Mouse (Mus musculus) retina, postnatal 7 days (tissue): ENCODE results near the gene Mfap3l.
"Not testable (repeated sequence)": the region's sequence is repeated elsewhere in the genome, so short reads cannot be mapped to it uniquely, and the experiment has no call there.

Experiments used
- DNase-seq: peaks from one replicate; pipeline ENCODE4 v3.0.0-alpha.2; 2012; ENCODE audit warnings: low read depth, low spot score

The Mfap3l gene

DNA sequence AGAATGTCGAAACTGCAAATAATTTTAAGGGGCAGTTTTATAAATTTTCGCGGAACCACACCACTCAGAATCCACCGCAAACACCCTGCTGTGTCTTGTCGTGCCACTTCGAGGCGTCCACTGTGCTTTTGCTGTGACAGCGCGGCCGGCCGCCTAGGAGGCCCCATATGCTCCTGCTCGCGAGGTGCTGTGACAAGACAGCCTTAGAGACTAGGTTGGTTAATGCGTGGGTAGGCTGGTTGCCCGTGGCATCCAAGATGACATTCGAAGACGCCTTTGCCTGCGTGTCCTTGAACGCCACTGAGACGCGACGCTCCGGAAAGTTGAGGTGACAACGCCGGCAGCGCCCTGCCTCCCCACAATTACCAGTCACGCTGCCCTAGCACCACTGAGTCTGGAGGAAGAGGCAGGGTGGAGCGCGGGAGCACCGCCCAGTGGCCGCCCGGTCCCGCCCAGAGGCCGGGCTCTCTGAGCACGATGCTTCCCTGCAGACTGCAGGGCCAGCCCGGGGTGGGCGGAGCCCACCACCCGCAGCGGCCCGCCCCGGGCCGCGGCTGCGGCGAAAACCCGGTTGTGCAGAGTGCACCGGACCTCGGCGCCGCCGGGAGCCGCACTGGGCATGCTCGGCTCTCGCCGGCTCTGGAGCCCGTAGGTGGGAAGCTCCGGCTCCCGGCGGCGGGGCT is at the start of gene Mfap3l:
Mfap3l (plus strand) TSS at position 578 of the 683 bp plus-strand sequence.
- peak; percentile 86 for DNase-seq

DNA sequence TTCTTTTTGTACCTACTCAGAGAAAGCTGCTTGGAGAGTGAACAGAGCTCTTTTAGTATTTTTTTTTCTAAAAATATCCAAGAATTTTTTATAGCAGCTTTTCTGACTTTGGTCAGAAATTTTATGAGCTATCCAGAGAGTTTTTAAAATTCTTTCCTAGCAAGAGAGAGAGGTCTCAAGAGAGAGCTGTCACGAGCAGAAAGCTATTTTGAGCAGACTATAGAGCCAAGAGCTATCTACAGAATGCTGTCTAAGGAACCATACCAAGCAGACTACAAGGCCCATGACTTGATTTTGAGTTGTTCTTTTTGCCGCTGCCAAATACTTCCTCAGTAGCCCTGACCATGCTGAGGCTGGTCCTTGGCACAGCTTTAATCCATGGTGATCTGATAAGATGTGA is 49.3 kb upstream of the Mfap3l start:
- no peak for DNase-seq

DNA sequence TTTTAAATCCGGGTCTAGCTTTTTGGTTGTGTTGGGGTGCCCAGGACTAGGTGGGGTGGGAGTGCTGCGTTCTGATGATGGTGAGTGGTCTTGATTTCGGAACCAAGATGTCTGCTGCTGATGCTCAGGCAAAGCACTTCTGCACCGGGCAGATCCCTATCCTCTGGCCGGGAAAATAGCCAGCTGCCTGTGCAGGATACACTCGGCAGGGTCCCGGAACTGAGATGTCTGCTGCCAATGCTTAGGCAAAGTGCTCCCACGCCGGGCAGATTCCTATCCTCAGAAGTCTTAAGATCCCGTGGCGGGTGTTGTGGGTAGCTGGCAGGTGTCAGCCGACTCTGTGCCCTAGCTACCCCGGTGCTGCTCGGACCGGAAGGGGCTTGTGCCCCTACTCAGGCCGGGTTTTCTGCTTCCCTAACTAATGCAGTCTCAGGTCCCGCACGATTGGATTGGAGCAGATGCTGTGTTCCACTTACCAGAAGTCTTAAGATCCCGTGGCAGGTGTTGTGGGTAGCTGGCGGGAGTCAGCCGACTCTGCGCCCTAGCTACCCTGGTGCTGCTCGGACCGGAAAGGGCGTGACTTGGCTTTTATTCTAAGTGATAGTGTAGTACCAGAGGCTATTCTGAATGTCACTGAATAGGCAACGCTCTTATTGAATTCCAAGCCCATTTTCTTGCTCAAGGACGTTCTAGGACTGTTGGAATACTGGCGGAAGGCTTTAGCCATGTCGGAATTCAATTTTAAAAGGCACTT is 41.1 kb upstream of the Mfap3l start:
- DNase-seq = not testable (repeated sequence)

DNA sequence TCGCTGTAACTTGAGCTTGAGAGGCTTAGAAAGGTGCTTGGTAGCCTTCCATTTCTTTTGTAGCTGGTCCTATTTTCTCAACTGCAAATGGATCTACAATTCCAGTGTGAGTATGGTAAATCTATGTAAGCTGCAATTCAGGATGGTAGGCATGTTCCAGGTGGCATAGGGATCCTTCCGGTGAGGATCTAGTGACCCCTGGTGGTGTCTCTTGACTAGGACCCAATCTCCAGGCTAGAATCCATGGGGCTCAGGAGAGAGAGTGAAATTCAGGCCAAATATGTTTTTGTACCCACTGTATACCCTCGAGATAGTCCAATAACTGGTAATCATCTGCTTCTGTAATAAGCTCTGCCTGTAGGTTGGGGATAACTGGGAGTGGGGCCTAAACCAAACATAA is 37.9 kb upstream of the Mfap3l start:
- no peak for DNase-seq

DNA sequence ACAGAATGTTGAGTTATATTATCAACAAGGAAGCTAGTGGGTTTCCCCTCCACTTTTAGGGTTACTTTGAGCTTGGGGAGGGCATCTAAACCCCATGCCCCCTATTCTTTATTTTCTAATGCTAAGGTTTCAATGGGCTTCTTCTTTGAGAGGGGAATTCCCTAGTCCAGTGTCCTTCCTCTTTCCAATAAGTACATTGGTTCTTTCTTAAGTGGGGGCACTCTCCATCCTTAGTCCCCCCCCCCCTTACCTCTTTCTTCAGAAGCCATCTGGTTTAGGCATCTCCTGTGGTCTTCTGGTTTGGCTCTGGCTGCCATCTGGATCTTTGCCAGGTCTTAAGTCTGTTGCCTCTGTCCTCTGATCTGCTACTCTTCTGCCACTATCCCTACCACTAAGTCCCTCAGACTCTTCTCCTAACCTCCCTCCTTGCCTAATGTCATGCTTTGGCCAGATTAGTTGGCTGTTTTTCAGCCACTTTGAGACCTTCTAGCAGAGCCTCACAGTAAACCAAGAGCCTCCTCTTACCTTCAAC is 21.0 kb upstream of the Mfap3l start:
- no peak for DNase-seq

DNA sequence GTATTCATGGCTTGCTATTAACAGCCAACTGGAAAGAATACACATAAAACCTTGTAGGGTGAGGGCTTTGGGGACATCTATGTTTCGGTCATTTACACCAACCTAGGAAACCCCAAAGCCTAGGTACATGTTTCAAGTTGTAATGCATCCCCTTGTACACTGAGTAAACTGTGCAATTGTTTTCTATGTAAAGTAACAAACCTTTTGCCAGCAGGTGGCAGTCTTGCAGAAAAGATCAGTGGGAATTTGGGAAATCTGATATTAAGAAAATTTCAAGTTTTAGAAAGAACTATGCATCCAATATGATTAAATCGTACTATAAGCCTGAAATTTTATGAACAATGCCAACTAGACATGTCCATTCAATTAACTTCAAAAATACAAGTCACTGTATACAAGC is 15.7 kb upstream of the Mfap3l start:
- DNase-seq = peak; percentile 40

DNA sequence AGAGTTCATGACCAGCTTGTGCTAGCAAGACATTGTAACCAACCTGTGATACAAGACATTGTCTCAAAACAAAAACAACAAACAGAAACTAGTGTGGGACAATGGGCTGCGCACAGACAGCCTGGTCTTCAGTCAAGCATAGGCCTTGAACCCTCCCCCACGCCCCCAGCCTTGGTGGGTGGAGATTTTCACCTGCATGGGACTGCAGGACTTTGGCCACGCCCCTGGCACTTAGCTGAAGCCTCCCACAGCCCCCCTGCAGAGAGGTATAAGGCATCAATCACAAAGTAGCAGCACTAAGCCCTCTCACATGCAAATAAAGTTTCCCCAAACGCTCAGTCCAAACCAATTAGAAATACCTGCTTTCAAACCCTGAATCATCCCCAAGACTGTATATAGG is 11.1 kb upstream of the Mfap3l start:
- DNase-seq = no peak

DNA sequence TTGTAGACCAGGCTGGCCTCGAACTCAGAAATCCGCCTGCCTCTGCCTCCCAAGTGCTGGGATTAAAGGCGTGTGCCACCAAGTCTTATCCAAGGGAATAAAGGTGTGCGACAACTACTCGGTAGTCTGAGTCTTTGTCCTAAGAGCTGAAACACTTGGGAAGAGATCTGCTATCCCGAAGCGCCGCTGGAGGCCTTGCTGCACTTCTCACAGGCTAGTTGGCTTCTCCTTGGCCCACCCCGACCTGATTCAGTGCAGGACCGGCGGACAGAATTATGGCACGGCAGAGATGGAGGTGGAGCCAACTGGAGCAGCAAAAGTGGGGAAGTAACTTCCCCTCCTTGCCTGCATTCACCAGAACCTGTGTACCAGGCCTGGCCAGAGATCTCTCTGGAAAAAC is 10.6 kb upstream of the Mfap3l start:
- no peak for DNase-seq

DNA sequence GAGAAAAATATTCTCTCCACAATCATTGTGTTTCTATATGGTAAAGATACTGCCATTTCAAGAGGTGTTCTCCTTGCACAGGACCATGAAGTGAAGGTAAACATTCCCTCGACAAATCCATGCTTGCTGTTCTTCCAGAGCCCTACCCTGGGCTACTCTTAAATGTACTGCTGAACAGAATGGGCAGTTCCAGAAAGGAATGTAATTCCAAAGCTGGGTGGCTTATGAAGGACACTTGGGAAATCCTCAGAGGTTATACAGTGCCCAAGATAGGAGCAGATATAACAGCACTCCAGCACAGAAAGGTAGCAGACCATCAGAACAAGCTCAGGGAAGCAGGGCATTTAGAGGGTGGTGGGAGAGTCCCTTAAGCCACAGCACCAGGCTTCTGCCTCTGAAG is 9.2 kb upstream of the Mfap3l start:
- no peak for DNase-seq

DNA sequence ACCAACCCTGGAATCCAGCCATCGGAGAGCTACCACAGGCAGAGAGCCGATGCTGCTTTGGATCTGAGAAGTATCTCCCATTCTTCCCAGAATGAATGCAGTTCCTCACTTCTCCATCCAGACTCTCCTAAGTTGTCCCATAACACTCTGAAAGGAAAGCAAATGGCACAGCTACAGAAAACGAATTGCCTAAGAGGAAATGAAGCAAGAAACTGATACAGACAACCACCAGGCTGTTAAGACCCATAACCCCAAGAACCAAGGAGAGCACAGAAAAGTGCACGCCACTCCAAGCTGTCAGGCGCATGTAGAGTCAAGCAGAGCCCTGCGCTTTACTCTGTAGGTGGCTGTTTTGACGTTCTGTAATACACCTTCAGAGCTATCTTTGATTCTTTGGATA is 7.9 kb upstream of the Mfap3l start:
- no peak for DNase-seq

DNA sequence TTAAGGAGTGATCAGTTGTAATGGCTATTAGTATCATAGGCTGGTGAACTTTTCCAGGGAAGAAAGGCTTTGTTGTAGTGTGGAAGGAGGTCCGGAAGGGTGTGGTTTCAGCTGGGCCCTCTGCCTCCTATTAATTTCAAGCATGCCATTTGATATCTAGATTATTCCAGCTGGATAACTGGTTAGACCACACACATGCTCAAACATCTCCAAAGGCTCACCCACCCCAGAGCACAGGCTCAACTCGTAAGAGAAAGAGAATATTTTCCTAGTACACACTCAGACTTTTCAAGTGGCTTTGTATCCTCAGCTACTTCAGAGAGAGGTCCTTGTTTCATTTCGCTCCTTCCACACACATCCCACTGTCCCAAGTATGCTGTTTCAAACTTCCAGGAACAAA is 4.7 kb upstream of the Mfap3l start:
- DNase-seq = no peak

DNA sequence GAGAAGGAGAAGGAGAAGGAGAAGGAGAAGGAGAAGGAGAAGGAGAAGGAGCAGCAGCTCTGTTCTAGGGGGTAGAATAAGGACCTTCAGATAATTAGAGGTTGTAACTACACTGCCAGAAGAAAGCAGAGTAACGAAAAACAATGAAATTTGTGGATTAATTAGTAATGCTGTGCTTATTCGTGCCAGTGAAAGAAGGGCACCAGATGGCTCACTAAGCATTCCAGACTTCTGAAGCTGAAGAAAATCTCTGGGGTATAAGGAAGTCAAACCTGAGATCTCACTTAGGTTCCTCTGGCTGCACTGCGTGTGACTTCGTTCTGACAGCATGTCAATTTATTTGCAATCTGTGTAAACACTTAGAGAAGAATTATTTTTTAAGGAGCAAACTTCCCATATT is 3.6 kb upstream of the Mfap3l start:
- DNase-seq = no peak

DNA sequence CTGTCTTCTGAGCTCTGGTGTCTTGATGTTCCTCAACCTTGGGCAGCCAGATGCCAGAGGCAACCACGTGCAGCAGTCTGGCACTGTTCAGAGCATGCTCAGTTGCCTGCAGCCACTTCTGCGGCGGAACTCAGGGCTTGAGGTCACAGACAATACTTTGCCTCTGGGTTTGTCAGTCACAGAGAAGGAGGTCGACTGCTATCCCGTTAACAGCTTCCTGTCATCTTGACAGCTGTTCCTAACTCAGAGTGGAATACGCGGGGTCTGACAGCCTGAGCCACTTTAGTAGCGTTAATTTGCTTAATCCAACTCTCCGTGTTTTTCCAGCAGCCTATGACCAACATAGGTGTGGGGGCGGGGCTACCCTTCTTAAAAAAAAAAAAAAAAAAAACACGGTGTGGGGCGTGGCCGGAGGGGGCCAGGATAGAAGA is 1.1 kb upstream of the Mfap3l start:
- DNase-seq = peak; percentile 76

DNA sequence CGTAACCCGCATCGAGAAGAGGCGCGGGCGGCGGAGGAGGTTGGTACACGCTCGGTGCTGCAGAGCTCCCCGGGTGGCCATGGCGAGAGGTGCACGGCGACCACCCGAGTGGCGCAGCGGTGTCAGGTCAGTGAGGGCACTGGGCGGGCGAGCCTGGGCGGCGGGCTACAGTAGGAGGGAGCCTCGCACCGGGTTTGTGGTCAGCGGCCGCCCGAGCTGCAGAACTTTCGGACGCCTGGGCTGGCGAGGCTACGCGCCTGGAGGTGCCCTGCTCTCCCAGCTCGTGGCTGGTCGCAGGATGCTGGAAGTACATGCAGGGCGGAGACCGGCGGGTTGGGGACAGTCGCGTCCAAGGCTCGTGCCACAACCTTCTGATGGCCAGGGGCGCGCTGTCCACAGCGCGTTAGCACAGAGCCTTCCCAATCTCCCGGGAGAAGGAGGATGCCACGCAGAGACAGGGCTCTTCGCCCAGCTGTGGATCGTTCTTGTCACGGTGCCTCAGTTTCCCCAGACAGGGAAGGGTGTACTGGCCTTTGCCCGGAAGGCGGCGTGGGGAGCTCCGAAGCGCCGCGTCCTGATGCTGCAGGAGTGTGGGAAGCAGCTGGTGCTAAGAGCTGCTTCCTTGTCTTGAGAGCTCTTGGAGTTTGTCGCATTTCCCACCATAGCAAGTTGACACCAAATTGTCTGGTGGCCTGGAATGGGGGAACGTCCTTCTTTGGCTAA is 467 bp downstream of the Mfap3l start:
- peak; percentile 11 for DNase-seq

DNA sequence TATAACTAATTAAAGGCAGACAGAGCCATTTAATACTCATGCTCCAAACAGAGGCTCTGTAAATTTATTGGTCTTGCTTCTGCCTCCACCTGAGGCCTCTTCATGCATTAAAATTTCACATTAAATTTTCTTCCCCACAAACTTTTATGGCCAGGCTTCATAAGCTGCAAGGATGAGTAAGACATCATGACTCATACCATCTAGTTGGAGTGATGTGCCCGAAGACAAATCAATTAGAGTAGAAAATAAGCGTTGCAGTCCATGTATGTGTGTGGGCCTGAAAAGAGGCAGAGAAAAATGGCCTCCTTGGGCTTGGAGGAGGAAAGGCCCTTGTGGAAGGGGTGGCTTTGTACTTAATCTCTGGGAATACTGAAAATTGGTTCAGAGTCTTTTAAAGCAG is 2.3 kb downstream of the Mfap3l start:
- DNase-seq = no peak

DNA sequence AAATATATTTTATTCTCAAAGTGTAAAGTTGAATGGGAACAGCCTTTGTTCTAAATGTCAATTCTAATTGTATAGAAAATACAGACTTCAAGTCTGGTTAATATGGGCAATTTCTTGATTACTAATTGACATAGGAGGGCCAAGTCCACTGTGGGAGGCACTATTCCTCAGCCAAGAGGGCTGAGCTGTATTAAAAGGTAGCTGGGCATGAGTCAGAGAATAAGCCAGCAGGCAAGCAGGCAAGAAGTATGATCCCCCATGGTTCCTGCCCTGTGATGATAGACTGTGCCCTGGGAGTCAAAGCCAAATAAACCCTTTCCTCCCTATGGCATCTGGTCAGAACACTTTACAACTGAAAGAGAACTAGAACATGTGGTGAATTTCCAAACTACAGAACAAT is 3.2 kb downstream of the Mfap3l start:
- DNase-seq = no peak

DNA sequence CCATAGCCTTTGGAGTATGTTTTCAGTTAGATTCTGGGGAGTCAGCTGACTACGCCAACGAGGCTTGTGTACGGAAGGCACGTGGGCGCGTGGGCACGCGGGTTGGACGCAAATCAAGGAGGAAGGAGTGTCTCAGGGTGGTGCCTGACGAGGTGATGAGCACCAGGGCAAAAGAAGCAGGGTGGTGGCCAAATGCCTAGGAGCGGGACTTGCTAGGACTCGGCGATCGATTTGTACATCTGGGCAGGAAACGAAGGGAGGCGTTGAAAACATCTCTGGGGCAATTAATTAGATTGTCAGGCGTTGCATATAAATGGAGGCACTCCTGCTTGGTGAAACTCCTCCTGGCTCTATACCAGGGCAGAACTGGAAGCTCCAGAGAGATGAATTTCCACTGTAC is 7.4 kb downstream of the Mfap3l start:
- DNase-seq = no peak

DNA sequence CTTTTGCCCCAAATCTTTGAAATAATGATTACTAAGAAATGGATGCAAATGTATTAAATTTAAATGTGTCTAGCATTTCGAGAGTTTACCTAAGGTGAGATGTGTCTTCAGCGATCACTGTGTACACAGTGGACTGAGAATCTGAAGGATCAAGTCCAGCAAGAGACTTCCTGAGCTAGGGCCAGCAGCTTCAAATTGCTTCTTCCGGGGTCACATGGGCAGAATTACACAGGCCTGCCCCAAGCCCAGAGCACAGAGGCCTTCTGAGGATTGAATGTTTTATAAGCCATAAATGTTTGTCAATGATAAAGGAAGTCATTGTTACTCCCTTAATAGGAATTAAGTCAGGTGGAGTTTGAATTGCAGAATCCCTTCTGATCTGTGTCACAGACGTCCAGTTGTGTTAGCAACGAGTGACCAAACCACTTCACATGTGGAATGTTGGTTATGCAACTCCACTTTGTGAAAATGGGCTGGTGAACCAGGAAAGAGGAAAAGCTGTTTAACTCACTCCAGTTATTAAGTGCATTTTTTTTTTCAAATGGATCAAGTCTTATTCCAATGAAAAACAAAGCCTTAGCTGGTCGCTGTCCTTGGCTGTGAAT is 10.9 kb downstream of the Mfap3l start:
- DNase-seq = no peak

DNA sequence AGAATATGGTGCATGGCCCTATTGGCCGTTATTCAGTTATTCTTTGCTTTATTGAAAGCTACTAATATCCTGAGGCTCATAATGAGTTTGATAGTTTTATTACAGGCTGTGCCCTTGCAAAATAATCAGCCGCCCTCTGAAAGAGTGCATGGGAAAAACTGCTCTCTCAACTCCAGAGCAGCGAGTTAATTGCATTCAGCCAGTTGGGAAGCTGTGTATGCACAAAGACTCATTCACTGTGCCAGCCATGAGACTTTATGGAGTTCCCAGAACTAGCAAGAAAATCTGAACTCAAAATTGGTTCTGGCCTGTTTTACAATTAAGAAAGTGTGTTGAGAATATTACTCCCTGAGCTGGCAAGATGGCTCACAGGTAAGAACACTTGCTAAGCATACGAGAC is 12.5 kb downstream of the Mfap3l start:
- no peak for DNase-seq

DNA sequence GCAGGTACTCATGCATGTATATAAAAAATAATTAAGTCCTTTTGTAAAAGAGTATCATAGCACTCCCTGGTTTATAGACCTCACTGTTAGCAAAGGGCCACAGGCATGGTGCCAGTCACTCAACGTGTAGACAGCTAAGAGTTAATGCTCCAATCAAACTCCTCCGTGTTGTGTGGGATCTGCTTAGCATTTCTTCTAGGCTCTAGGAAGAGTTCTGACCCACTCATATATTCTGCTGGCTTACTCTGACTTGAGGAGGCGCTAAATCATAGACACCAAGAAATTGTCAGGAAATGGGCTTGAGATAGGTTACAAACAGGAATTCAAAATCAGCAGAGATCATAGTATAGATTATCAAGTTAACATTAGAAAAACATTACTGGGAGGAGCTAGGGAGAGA is 13.3 kb downstream of the Mfap3l start:
- DNase-seq = no peak

DNA sequence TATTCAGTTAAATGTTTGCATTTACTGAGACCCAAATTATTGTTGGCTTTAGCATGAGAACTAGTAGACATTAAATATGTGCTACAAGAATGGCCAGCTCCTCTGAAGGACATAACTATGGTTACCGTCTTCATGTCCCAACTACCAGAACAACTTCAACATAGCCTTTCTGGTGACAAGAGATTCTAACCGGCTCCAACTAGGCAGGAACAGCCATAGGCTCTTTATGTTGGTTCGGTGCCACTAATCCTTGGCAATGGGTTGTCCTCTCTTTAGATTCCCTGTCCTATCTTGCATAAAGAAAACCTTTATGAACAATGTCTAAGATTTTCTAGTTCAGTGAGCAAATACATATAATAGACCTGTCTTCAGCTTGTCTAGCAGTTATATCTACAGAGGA is 14.7 kb downstream of the Mfap3l start:
- no peak for DNase-seq

DNA sequence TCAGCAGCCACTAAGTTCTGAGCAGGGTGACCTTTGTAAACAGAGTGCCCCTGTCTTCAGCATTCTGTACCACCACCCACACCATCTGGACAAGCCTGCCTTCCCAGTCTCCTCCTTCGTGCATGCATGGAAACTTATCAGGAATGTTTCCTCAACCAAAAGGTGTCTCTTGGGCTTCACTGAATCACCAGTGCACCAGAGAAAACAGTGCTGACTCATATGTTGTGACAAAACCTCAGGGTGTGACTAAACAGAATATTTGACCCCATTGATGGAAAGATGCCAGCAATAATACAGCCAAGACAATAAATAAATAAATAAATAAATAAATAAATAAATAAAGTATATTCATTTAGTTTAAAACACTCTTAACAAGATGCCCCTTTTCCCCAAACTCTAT is 16.5 kb downstream of the Mfap3l start:
- DNase-seq = no peak
